Mouse (Mus musculus) spleen, adult 2 months (tissue): ENCODE results near the gene Rpp25l. TPM values are rescaled to one million over a fixed set of nuclear protein-coding genes. Genes with fewer than 3 reads are reported as not detected.
"Not testable (repeated sequence)": the region's sequence is repeated elsewhere in the genome, so short reads cannot be mapped to it uniquely, and the experiment has no call there.

Experiments used
- DNase-seq, 2 experiments: peaks; one replicate each; pipeline versions ENCODE4 v3.0.0 to v3.0.0-alpha.2; 2012 to 2021; ENCODE audit warnings: low spot score in 2 of 2, low read depth in 1 of 2
- H3K27ac ChIP-seq: fragments of 200-500 bp; 2 replicates; pipeline ENCODE4 v1.5.1; 2012; ENCODE audit warnings: low read length, inconsistent platforms; ENCODE audit not compliant: insufficient read depth
- H3K27me3 ChIP-seq: fragments of 200-500 bp; 2 replicates; pipeline ENCODE4 v1.6.1; 2012; ENCODE audit warnings: mild to moderate bottlenecking, moderate library complexity, low read length, inconsistent platforms; ENCODE audit not compliant: control insufficient read depth, insufficient read depth
- H3K36me3 ChIP-seq: fragments of 200-500 bp; 2 replicates; pipeline ENCODE4 v1.6.1; 2012; ENCODE audit warnings: mild to moderate bottlenecking, low read length, inconsistent platforms; ENCODE audit not compliant: control insufficient read depth, insufficient read depth
- H3K4me1 ChIP-seq: fragments of 200-500 bp; 2 replicates; pipeline ENCODE4 v1.6.1; 2011; ENCODE audit warnings: inconsistent platforms; ENCODE audit not compliant: control insufficient read depth, insufficient read depth, insufficient read length
- H3K4me3 ChIP-seq: fragments of 200-500 bp; 2 replicates; pipeline ENCODE4 v1.5.1; 2011; ENCODE audit warnings: mild to moderate bottlenecking, inconsistent platforms; ENCODE audit not compliant: insufficient read depth, insufficient read length; ENCODE audit errors: extremely low read depth
- CTCF ChIP-seq: fragments of 200-500 bp; IDR thresholded peaks from 2 replicates; pipeline ENCODE4 v1.5.1; 2011; ENCODE audit warnings: mild to moderate bottlenecking, inconsistent platforms; ENCODE audit not compliant: insufficient read depth, insufficient read length, insufficient replicate concordance; ENCODE audit errors: extremely low read depth
- POLR2A ChIP-seq: fragments of 200-500 bp; IDR thresholded peaks from 2 replicates; pipeline ENCODE4 v1.6.1; 2011; ENCODE audit warnings: low read depth, low read length, inconsistent platforms
- WGBS: fragments of 180-500 bp; shearing (Covaris S2); methylation state at CpG from one replicate; pipeline ENCODE4 v1.1.7; 2018; 5-methylcytosine and 5-hydroxymethylcytosine counted together
- polyA plus RNA-seq: library from polyadenylated mRNA; depleted of rRNA; stranded (reverse); fragments of >200 nt; gene quantifications from 2 replicates; pipeline ENCODE4 v1.2.3, GENCODE M21; 2012; rRNA removed

The Rpp25l gene
- polyA plus RNA-seq = 32.8 and 46.9 TPM in 2 replicates

DNA sequence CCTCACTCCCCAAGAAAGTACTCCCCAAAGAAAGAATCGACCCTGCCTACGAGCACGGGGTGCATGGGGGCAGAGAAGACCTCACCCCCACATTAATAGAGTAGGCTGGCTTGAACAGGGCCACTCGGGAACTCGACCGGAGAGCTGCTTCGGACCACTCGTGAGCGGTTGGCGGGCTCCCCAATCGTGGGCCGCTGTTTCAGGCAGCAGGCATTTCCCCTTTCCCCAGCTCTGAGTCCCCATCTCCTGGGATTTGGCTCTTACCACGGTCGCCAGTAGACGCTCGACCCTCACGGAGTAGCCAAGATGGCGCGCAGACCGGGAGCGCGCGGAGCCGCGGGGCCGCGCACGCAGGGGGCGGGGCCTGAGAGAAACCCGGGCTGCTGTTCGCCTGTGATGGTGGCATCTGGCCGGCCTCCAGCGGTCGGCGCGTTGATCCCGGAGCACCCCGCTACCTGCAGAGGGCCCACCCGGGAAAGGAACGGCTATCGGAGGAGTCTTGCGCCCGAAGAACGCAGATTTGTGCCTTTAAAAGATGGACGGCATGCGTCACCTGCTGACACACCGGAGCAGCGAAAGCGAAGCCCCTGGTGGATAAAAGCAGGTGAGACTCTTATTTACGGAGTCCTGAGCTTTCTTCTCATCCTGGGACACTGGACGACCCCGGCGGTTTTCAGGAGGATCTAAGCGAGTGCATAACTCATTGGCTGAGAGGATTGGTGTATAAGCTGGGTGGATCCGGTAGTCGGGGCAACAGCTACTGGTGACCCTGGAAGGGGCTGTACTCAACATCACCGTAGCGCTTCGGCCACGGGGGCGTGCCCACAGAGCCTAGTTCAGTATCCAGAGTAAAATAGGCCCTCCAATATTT is at the start of gene Rpp25l:
Gene Rpp25l, minus strand, starts transcription at position 338 of the 871 bp plus-strand sequence.
- Histone ChIP-seq H3K27me3 (no peaks in the 10 kb centered on the region), H3K27ac (peak within 1 kb of the TSS; percentile 50; the same call in 1 of the 2 replicates), H3K4me1 (peaks cover 8% of the 10 kb centered on the region; the same call in 1 of the 2 replicates), H3K4me3 (peak within 1 kb of the TSS; percentile 96), H3K36me3 (peaks cover 5% of the 10 kb centered on the region)
- peak; percentile 53 to 75 for DNase-seq
- under 1% methylated on average over 61 of the region's 61 CpGs for WGBS
- TF ChIP-seq CTCF (no peak), POLR2A (peak; percentile 84)

GRCm38 (mm10) chr4:41762688-41763114 is 49.4 kb upstream of the Rpp25l start:
- H3K27me3 ChIP-seq, H3K4me1 ChIP-seq, H3K36me3 ChIP-seq, H3K27ac ChIP-seq, DNase-seq, H3K4me3 ChIP-seq: not testable (repeated sequence)
- WGBS = 91% methylated on average over 8 of the region's 8 CpGs

- TF ChIP-seq POLR2A = no peak
- no peaks in the 10 kb centered on the region for H3K27me3 ChIP-seq
- DNase-seq = no peak
- H3K27ac ChIP-seq = no peak overlapping the region
- peaks cover 4% of the 10 kb centered on the region for H3K36me3 ChIP-seq
- no peak overlapping the region for H3K4me3 ChIP-seq
- WGBS = 75% methylated on average over 8 of the region's 8 CpGs
- H3K4me1 ChIP-seq = no peaks in the 10 kb centered on the region
Measured at GRCm38 (mm10) chr4:41762099-41762687, 48.9 kb upstream of the Rpp25l start.

- peaks cover 8% of the 10 kb centered on the region for H3K36me3 ChIP-seq
- no peaks in the 10 kb centered on the region for H3K27me3 ChIP-seq
- no peak for DNase-seq
- TF ChIP-seq CTCF = no peak
- no peak for TF ChIP-seq POLR2A
- H3K4me3 ChIP-seq = no peak overlapping the region
- H3K27ac ChIP-seq = no peak overlapping the region
- no peaks in the 10 kb centered on the region for H3K4me1 ChIP-seq
Measured at GRCm38 (mm10) chr4:41761680-41762079, 48.3 kb upstream of the Rpp25l start.

DNA sequence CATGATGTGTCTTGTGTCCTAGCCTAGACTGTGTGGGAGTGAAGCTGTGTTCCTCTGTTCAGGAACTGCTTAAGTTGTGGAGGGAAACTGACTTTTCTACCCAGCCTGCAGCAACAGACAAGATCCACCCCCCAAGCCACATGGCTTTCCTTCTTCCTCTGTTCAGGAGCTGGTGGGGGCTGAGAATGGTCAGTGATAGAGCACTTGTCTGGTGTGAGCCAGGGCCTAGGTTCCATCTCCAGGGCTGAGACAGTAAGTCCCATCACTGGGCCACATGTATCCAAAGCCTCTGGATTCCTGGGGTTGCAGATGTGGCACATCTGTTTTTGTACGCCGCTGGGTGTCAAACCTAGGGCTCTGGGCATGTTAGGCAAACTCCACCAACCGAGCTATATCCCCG is 47.6 kb upstream of the Rpp25l start:
- H3K36me3 ChIP-seq = peaks cover 8% of the 10 kb centered on the region
- DNase-seq = no peak
- TF ChIP-seq POLR2A = no peak
- no peak for TF ChIP-seq CTCF
- 76% methylated on average over 4 of the region's 4 CpGs for WGBS
- H3K4me3 ChIP-seq = no peak overlapping the region
- no peaks in the 10 kb centered on the region for H3K27me3 ChIP-seq
- H3K27ac ChIP-seq = no peak overlapping the region
- H3K4me1 ChIP-seq = no peaks in the 10 kb centered on the region; the same call in 1 of the 2 replicates

DNA sequence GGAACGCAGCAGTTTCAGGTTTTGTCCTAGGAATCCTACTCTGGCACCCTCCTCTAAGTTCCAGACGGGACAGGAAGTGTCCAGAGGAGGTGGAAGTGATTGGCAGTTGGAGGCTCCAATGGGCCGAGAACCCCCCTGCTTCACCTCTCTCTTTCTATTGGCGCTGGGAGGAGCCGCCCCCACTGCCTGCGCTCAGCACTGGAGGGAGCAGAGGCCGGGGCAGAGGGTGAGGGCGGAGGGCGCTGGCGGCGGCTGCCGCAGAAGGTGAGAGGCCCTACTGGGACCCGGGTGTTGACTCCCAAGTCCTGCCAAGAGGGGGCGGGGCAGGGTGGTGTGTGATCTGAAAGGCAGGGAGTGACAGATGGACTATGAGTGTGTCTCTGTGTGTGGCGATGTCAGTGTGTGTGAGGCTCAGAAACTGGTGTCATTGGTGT is 47.0 kb upstream of the Rpp25l start:
- 10% methylated on average over 15 of the region's 15 CpGs for WGBS
- peak in 1 of 2 experiments; percentile 20 for DNase-seq

More for the DNA sequence above, 47.0 kb upstream of the Rpp25l start:
- Histone ChIP-seq H3K27me3 (no peaks in the 10 kb centered on the region), H3K4me1 (no peaks in the 10 kb centered on the region; the same call in 1 of the 2 replicates), H3K27ac (peak overlapping the region; percentile 44; the same call in 1 of the 2 replicates), H3K4me3 (peak overlapping the region; percentile 22; the same call in 1 of the 2 replicates), H3K36me3 (peaks cover 7% of the 10 kb centered on the region; the same call in 1 of the 2 replicates)
- no peak for TF ChIP-seq CTCF
- no peak; the same call in 1 of the 2 replicates for TF ChIP-seq POLR2A
